Mouse (Mus musculus) C2C12 (cell line): ENCODE measurements around the gene Tspan7.

Experiments
- CEBPB ChIP-seq: IDR thresholded peaks from one replicate; pipeline ENCODE4 v1.6.1; 2011; ENCODE audit warnings: low read depth, mild to moderate bottlenecking, control low read depth, moderate library complexity
- CTCF ChIP-seq: IDR thresholded peaks from one replicate; pipeline ENCODE4 v1.5.1; 2011; ENCODE audit not compliant: control insufficient read depth, insufficient read depth, insufficient read length
- MAX ChIP-seq: IDR thresholded peaks from one replicate; pipeline ENCODE4 v1.6.1; 2011; ENCODE audit warnings: mild to moderate bottlenecking, control low read depth

DNA sequence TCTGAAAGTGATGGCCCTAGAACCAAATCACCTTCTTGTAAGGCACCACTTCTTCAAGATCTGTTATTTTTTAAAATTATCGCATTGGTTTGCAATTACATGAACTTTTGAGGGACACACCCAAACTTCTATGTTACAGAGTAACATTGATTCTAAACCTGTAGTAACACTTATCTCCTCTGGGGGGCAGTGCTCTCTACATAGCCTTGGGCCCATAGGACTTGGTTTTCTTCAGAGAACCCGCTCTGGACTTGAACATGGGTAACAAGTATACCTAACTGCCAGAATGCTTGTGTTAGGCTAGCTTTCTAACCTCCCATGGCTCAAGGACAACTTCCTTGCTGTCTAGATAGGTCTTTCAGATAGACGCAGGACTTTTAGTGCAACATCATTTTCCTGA lies 64.8 kb downstream of the Tspan7 start:
- no peak for TF ChIP-seq CTCF
- no peak for TF ChIP-seq CEBPB
- TF ChIP-seq MAX, result no peak
